8 mouse cellular contexts compared by ENCODE assay signal in the genomic region with DNA sequence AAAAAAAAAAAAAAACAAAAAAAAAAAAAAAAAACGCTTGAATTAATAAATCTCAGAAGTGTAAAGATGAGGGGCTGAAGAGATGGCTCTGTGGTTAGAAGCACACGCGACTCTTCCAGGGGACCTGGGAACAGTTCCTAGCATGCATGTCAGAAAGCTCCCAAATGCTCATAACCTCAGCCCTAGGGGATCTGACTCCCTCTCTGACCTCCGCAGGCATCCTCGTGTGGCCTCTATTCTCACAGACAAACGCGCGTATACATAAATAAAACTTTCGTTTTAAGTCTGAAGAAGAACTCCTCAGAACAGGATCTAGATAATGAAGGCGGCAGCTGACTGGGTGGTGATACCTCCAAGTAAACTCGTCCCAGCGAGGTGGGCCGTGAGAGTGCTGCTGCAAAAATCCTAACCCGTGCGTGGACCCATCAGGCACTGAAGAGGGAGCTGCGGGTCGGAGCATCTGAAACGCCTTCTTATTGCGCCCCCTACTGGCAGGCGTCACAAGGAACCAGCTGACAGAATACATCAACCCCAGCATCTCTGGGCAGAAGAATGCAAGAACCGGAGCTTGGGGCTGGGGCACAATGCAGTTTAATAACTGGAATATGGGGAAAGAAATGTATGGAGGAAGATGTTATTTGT.
A peak's percentile ranks its signal among the peaks of the same experiment; 100 is the strongest.
DNase-seq lines count a peak whose midpoint lies in the region; ATAC-seq and TF ChIP-seq lines count a peak whose summit lies in the region.

No protein-coding gene starts in this region.

- no peak for ATAC-seq in erythroblast, adult 5-6 weeks (replicated peaks; ENCODE audit: low FRiP score, poor library complexity, severe bottlenecking)

- peak overlapping the region; percentile 63 for H3K4me3 ChIP-seq in gastrocnemius, adult 2 months
- peak overlapping the region; percentile 27 for H3K4me3 ChIP-seq in left cerebral cortex, adult 2 months

- peak; percentile 79 for TF ChIP-seq CTCF in gastrocnemius, adult 2 months (IDR thresholded peaks at IDR 0.05)
- peak; percentile 84 for TF ChIP-seq CTCF in left cerebral cortex, adult 2 months (IDR thresholded peaks at IDR 0.05)

- no peak overlapping the region for H3K27ac ChIP-seq in gastrocnemius, adult 2 months
- H3K27ac ChIP-seq in left cerebral cortex, adult 2 months = peak overlapping the region; percentile 76

- intact Hi-C loops in gastrocnemius, adult 2 months (cut with DNase I) = no loop called here
- intact Hi-C loops in left cerebral cortex, adult 2 months (cut with DNase I) = loop anchor here (2.0 to 10.0 kb wide), 5 partner anchors 100 to 1205 kb away; a partner anchor contains a TSS

- peak; percentile 68 to 71 for DNase-seq in adrenal gland, adult 18-20 months (ENCODE audit: low spot score in 2 of 2)
- DNase-seq in cerebellum, postnatal 36 days = peak; percentile 90 to 92
- DNase-seq in gastrocnemius, adult 2 months = peak; percentile 76
- DNase-seq in hindlimb bud, embryonic 11.5 days (ENCODE audit: extremely low spot score, low read depth, low spot score) = peak; percentile 53
- peak; percentile 80 to 81 for DNase-seq in left cerebral cortex, adult 2 months (ENCODE audit: extremely low spot score in 1 of 2, low spot score in 2 of 2)
- DNase-seq in lung, postnatal 4 days = peak; percentile 36 to 54
- DNase-seq in right cerebral cortex, adult 2 months (ENCODE audit: low spot score in 2 of 2) = peak; percentile 85 to 87
